Mouse (Mus musculus): Measurements from ENCODE around the gene Tbc1d25. TPM values are rescaled to one million over a fixed set of nuclear protein-coding genes. Genes with fewer than 3 reads are reported as not detected.
A peak's percentile ranks its signal among the peaks of the same experiment; 100 is the strongest.

Gene Tbc1d25
- polyA plus RNA-seq (2015; fragmentation: Nextera tagmentation; extraction: Ambion mirVana), result 14.7 and 15.0 TPM in 2 replicates

DNA sequence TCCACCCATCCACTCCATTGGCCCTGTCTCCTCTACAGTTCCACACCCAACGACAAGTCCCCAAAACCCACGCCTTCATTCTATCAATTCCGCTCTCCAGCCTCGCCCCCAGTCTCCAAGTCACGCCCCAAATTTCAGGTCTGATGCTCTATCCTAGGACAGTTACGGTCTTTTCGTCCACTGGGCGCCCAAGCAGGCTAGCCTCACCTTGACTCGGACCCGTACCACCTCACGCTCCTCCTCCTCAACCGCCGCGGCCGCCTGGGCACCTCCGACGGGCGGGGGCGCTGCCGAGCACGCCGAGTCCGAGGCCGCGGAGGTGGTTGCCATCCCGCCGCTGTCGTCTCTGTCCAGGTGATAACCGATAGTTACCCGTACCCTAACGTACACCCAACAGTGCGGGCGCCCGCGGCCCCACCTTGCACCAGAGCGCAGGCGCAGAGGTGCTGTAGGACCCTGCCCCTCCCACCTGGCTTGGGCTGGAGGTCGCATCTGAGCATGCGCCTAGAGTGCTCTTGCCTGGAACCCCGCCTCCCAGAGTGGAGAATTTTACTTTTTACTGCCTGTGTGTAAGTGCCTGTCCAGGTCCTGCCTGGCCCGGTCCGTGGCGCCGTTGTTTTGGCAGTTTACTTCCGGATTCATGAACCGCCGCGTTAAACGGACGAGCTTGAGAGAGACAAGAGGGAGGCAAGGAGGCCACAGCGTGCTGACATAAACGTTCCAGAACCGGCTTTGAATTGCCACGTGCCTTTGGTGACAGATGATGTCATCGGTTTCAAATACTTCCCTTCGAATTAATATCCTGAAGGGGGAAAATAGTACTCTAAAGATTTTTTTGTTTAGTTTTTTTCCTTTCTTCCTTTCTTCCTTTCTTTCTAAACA, at the start of gene Tbc1d25:
Tbc1d25 (minus strand) TSS at position 678 of the 882 bp plus-strand sequence.
- Histone ChIP-seq H3K4me2 (replicated peaks) (peak within 1 kb of the TSS; percentile 60), H3K9me3 (no peaks in the 10 kb centered on the region), H3K4me3 (peak within 1 kb of the TSS; percentile 59), H3K36me3 (peaks cover 6% of the 10 kb centered on the region), H3K4me1 (no peaks in the 10 kb centered on the region), H3K27me3 (no peaks in the 10 kb centered on the region), H3K27ac (no peak within 1 kb of the TSS), H3K9ac (peak within 1 kb of the TSS; percentile 67)
- WGBS, result 14% methylated on average over 56 of the region's 56 CpGs
- peak; percentile 94 for ATAC-seq (ENCODE audit: low FRiP score, low read depth)

DNA sequence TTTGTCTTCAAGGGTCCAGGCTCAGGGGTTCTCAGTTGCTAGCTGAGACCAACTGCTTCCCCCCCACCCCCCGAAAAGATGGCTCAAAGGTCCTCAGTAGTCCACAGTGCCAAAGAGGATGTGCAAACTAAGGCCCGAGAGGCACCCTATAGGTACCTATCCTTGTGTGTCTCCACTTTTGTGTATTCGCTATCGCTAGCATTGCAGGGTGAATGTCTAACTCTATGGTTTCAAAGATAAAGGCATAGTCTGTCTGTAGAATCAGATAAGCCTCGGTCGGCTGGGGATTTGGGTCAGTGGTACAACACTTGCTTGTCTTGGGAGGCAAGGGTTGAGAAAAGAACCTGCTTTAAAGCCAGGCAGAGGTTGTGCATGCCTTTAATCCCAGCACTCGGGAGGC, 47.5 kb upstream of the Tbc1d25 start:
- Histone ChIP-seq H3K9me3 (no peaks in the 10 kb centered on the region), H3K4me2 (replicated peaks) (no peak overlapping the region), H3K27me3 (no peaks in the 10 kb centered on the region), H3K9ac (no peak overlapping the region), H3K4me3 (no peak overlapping the region), H3K4me1 (no peaks in the 10 kb centered on the region), H3K36me3 (no peaks in the 10 kb centered on the region), H3K27ac (no peak overlapping the region)
- no peak for ATAC-seq (ENCODE audit: low FRiP score, low read depth)
- whole genome bisulfite sequencing, result 89% methylated on average over 7 of the region's 7 CpGs

DNA sequence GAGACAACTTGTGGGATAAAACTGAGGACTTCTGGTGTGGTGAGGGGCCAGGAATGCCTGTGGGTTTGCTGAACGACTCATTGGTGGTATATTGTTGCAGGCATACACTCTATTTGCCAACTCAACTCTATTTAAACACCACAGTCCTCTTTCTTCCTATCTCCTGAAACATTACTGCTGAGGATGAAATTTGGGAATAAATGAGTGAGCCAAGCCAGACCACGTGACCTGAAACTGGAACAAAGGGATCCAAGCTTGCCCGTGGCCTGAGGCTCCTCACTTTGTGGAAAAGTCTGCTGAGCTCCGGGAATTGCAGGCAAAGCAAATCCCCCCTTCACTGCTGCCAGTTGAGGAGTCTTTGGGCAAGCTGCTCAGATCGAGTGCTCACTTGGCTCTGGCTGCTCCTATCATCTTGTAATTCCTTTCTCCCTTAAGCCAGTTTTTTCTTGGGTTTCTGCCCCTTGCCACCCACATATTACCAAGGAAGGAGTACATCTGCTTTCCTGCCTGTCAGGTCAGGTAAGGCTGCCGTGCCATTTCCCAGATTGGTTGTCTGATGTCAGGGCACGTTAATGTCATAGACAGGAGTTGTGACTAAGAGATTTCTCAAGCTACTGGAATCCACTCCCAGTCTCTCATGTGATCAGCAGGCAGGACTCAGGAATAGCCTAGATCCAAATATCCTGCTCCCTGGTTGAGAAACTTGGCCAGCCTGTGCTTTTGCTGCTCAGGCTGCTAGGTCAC, 46.9 kb upstream of the Tbc1d25 start:
- no peaks in the 10 kb centered on the region for H3K4me1 ChIP-seq
- WGBS, result 63% methylated on average over 7 of the region's 7 CpGs
- H3K4me3 ChIP-seq, result no peak overlapping the region
- H3K36me3 ChIP-seq, result no peaks in the 10 kb centered on the region
- H3K27ac ChIP-seq, result no peak overlapping the region
- no peaks in the 10 kb centered on the region for H3K27me3 ChIP-seq
- no peak for ATAC-seq (ENCODE audit: low FRiP score, low read depth)
- H3K9me3 ChIP-seq, result no peaks in the 10 kb centered on the region
- no peak overlapping the region for H3K9ac ChIP-seq
- H3K4me2 ChIP-seq (replicated peaks), result no peak overlapping the region

DNA sequence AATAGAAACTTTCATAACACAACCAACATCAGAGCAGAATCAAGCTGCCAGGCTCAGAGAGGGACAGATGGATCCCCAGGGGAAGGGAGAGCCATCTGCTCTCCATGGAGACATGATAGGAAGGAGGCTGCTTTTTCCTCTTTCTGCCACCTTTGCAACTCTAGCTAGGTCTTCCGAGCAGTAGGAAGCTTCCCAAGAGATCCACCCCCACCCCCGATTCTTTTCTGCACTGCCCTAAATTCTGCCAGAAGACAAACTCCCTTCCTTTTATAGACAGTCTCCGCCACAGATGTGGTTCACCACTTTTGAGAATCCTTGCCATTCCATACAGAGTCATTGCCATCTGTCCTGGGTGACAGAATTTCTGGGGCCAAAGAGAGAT, 46.3 kb upstream of the Tbc1d25 start:
- 71% methylated on average over 3 of the region's 3 CpGs for WGBS
- no peak overlapping the region for H3K4me2 ChIP-seq (replicated peaks)
- no peak overlapping the region for H3K9ac ChIP-seq

DNA sequence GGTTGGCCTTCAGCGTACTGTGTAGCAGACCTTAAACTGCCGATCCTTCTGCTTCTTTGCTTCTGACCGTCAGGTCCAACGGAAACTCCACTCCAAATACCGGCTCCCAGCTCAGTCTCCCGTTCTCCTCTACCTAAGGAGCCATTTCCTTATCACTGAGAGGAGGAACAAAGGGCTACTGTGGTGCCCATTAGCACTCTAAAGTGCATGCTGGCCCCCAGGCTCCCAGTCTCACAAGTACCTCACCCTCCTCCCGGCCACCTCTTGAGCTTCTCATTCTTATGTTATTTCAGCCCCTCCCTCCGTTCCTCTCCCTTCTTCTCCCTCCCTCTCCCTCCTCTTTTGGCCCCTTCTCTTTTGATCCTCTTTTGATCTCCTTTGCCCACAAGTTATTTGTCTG, 43.7 kb upstream of the Tbc1d25 start:
- Histone ChIP-seq H3K9ac (no peak overlapping the region), H3K9me3 (no peaks in the 10 kb centered on the region; the same call in 1 of the 2 replicates), H3K4me2 (replicated peaks) (no peak overlapping the region), H3K4me1 (no peaks in the 10 kb centered on the region), H3K36me3 (no peaks in the 10 kb centered on the region), H3K4me3 (no peak overlapping the region), H3K27ac (no peak overlapping the region), H3K27me3 (no peaks in the 10 kb centered on the region)
- WGBS, result 26% methylated on average over 8 of the region's 8 CpGs
- no peak for ATAC-seq (ENCODE audit: low FRiP score, low read depth)

More for the DNA sequence above, 46.3 kb upstream of the Tbc1d25 start:
- no peaks in the 10 kb centered on the region for H3K36me3 ChIP-seq
- no peak for ATAC-seq (ENCODE audit: low FRiP score, low read depth)
- no peak overlapping the region for H3K27ac ChIP-seq
- H3K27me3 ChIP-seq, result no peaks in the 10 kb centered on the region
- H3K4me3 ChIP-seq, result no peak overlapping the region
- no peaks in the 10 kb centered on the region for H3K4me1 ChIP-seq
- no peaks in the 10 kb centered on the region; the same call in 1 of the 2 replicates for H3K9me3 ChIP-seq

DNA sequence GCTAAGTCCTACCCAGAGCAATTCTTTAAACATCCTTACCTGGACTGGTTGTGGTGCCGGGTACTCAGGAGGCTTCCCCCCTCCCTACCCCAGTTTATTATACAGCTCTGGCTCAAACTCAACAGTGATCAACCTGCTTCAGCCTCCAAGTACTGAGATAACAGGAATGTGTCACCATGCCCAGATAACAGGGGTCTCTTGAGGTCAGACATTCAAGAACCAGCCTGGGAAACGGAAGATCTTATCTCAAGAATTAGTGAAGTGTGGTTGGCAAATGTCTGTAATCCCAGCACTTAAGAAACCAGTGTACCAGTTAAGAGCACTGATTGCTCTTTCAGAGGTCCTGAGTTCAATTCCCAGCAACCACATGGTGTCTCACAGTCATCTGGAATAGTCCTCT, 42.1 kb upstream of the Tbc1d25 start:
- no peak overlapping the region for H3K4me2 ChIP-seq (replicated peaks)
- H3K9ac ChIP-seq, result no peak overlapping the region
- no peaks in the 10 kb centered on the region for H3K4me1 ChIP-seq
- no peaks in the 10 kb centered on the region; the same call in 1 of the 2 replicates for H3K9me3 ChIP-seq
- WGBS, result 67% methylated on average over 2 of the region's 2 CpGs
- H3K27me3 ChIP-seq, result no peaks in the 10 kb centered on the region
- H3K27ac ChIP-seq, result no peak overlapping the region
- H3K36me3 ChIP-seq, result no peaks in the 10 kb centered on the region
- ATAC-seq (ENCODE audit: low FRiP score, low read depth), result no peak
- no peak overlapping the region for H3K4me3 ChIP-seq

DNA sequence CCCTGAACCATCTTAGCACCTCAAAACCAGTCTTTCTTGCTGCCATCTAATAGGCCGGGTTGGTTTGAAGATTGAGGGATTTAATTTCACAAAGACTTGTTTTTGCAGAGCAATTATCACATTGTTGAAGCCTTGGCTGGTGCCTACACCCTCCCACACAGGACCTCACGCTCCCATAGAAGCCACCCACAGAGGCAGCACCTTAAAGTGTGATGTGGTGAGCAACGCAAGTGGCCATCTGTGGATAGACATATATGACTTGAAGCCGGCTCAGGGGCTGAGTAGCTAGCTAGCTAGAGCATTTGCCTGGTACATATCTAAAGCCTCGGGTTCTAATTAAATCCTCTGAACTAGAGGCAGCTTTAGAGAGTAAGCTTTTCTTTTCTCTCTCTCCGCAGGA, 41.4 kb upstream of the Tbc1d25 start:
- Histone ChIP-seq H3K9me3 (no peaks in the 10 kb centered on the region; the same call in 1 of the 2 replicates), H3K36me3 (no peaks in the 10 kb centered on the region), H3K4me2 (replicated peaks) (no peak overlapping the region), H3K27me3 (no peaks in the 10 kb centered on the region), H3K9ac (no peak overlapping the region), H3K4me3 (no peak overlapping the region), H3K27ac (no peak overlapping the region), H3K4me1 (no peaks in the 10 kb centered on the region)
- no peak for ATAC-seq (ENCODE audit: low FRiP score, low read depth)
- WGBS, result 41% methylated on average over 6 of the region's 6 CpGs

DNA sequence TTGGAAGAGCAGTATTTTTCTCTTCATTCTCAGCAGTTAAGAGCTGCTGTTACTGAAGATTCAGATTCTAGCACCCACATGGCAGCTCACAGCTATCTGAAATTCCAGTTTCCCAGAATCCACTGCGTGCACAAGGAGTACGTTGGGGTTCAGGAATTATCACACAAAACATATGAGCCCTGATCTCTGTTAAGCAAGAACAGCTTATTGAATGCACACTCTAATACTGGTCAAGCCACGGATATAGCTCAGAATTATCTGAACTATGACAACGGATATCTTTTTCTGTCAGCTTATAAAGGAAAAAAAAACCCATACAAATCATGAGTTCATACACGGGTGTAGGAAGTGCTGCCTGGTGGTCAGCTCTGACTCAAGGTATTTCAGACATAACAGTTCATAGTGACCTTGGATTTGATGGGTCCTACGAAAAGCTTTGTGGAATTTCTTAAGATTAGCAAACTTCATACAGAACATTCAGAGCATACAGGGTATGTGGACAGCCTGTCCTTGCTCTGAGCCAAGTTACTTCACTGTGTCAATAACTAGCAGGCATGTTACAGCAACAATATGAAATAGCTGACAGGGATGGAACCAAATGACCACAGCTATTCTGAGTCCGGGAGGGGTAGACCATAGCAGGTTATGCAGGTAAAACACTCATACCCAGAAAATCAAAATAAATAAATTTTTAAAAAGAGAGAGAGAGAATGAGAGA, 35.7 kb upstream of the Tbc1d25 start:
- Histone ChIP-seq H3K4me2 (replicated peaks) (no peak overlapping the region), H3K4me1 (no peaks in the 10 kb centered on the region), H3K36me3 (no peaks in the 10 kb centered on the region), H3K27ac (no peak overlapping the region), H3K9me3 (no peaks in the 10 kb centered on the region), H3K4me3 (no peak overlapping the region), H3K27me3 (no peaks in the 10 kb centered on the region), H3K9ac (no peak overlapping the region)
- ATAC-seq (ENCODE audit: low FRiP score, low read depth), result no peak
- WGBS, result 77% methylated on average over 7 of the region's 7 CpGs

DNA sequence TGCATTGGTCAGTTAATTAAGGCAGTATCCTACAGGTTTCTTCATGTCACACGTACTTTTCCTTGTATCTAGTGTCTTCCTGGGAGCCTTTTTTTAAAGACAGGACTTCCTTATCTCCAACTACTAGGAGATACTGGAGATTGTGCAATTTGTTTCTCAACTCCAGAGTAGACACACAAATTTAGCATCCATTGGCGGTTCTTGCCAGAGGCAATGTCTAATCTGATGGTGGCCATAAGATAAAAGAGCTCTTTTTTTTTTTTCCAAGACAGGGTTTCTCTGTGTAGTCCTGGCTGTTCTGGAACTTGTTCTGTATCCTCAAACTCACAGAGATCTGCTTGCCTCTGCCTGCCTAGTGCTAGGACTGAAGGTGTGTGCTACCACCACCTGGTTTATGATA, 33.7 kb upstream of the Tbc1d25 start:
- no peaks in the 10 kb centered on the region for H3K27me3 ChIP-seq
- ATAC-seq (ENCODE audit: low FRiP score, low read depth), result no peak
- no peak overlapping the region for H3K4me2 ChIP-seq (replicated peaks)
- H3K9me3 ChIP-seq, result no peaks in the 10 kb centered on the region
- 74% methylated on average over 2 of the region's 2 CpGs for WGBS
- H3K36me3 ChIP-seq, result no peaks in the 10 kb centered on the region
- no peak overlapping the region for H3K9ac ChIP-seq
- no peak overlapping the region for H3K27ac ChIP-seq
- peaks cover 3% of the 10 kb centered on the region; the same call in 1 of the 2 replicates for H3K4me1 ChIP-seq
- H3K4me3 ChIP-seq, result no peak overlapping the region

DNA sequence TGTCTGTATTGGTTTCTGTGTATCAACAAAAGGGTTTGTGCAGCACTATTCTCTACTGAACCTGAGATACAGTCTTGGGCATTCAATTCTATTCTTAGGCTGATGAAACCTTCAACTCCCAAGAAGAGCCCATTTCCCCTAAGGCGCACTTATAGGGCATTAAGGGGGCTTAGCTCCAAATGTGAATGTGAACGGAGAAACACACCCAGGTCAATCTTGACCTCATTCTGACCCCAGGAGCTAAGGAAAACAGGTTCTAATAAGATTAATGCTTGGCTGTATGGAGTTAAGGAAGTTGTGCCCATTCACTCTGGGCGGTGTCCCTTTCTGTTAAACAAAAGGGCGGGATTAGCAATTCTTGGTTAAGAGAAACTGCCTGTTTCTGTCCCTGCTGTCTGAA, 31.2 kb upstream of the Tbc1d25 start:
- peaks cover 3% of the 10 kb centered on the region; the same call in 1 of the 2 replicates for H3K4me1 ChIP-seq
- H3K27me3 ChIP-seq, result no peaks in the 10 kb centered on the region
- no peak overlapping the region for H3K9ac ChIP-seq
- H3K4me3 ChIP-seq, result no peak overlapping the region; the same call in 1 of the 2 replicates
- H3K4me2 ChIP-seq (replicated peaks), result no peak overlapping the region; the same call in 1 of the 2 replicates
- no peak for ATAC-seq (ENCODE audit: low FRiP score, low read depth)
- H3K36me3 ChIP-seq, result no peaks in the 10 kb centered on the region
- 41% methylated on average over 4 of the region's 4 CpGs for WGBS
- no peaks in the 10 kb centered on the region for H3K9me3 ChIP-seq
- no peak overlapping the region for H3K27ac ChIP-seq

DNA sequence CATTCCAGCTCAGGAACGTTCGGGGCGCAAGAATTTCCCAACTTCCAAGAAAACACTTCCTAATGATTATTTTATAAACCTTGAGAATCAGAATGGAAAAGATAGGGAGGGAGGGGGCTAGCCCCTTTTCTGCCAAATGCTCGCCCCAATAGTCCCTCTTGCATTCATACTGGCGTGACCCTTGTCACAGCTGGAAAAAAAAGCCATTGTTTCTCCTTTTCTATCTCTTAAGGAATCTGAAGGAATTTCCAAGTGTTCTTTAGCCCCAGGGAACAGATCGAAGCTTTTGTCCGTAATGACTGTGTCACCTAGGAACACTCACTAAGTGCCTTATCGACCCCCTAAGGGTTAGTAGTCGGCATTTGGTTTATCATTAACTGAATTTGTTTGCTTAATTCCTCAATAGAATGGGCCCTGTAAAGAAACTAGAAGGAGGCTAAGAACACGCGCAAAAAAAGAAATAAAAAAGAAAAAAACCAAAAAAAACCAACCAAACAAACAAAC, 30.8 kb upstream of the Tbc1d25 start:
- WGBS, result 20% methylated on average over 11 of the region's 11 CpGs
- H3K36me3 ChIP-seq, result no peaks in the 10 kb centered on the region
- H3K4me2 ChIP-seq (replicated peaks), result peak overlapping the region; percentile 65
- no peak overlapping the region for H3K27ac ChIP-seq
- peaks cover 3% of the 10 kb centered on the region; the same call in 1 of the 2 replicates for H3K4me1 ChIP-seq
- no peaks in the 10 kb centered on the region for H3K9me3 ChIP-seq
- peak overlapping the region; percentile 70; the same call in 1 of the 2 replicates for H3K9ac ChIP-seq
- H3K27me3 ChIP-seq, result no peaks in the 10 kb centered on the region
- peak overlapping the region; percentile 52 for H3K4me3 ChIP-seq
- no peak for ATAC-seq (ENCODE audit: low FRiP score, low read depth)
